Mouse (Mus musculus) embryonic facial prominence, embryonic 12.5 days (tissue): ENCODE data around the gene Chp2. TPM values are rescaled to one million over a fixed set of nuclear protein-coding genes. Genes with fewer than 3 reads are reported as not detected.

Experiments
- ATAC-seq: fragments of 200-750 bp; cut with Nextera tagmentation; 2 replicates; pipeline ENCODE4 v1.8.0; 2017; ENCODE audit not compliant: insufficient number of reproducible peaks, insufficient read depth, low FRiP score, low TSS enrichment
- H3K27ac ChIP-seq: fragments of 300-500 bp; sonication (generic); 2 replicates; pipeline ENCODE4 v1.5.1; 2016; ENCODE audit warnings: mild to moderate bottlenecking
- H3K27me3 ChIP-seq: fragments of 300-500 bp; sonication (generic); 2 replicates; pipeline ENCODE4 v1.6.1; 2016; ENCODE audit warnings: mild to moderate bottlenecking, moderate library complexity
- H3K36me3 ChIP-seq: fragments of 300-500 bp; sonication (generic); 2 replicates; pipeline ENCODE4 v1.6.1; 2016; ENCODE audit warnings: mild to moderate bottlenecking
- H3K4me1 ChIP-seq: fragments of 300-500 bp; sonication (generic); 2 replicates; pipeline ENCODE4 v1.6.1; 2016
- H3K4me2 ChIP-seq: fragments of 300-500 bp; sonication (generic); replicated peaks from 2 replicates; pipeline ENCODE4 v1.6.1; 2016; ENCODE audit warnings: mild to moderate bottlenecking, moderate library complexity
- H3K4me3 ChIP-seq: fragments of 300-500 bp; sonication (generic); 2 replicates; pipeline ENCODE4 v1.5.1; 2016; ENCODE audit warnings: mild to moderate bottlenecking
- H3K9ac ChIP-seq: fragments of 300-500 bp; sonication (generic); 2 replicates; pipeline ENCODE4 v1.6.1; 2016; ENCODE audit warnings: mild to moderate bottlenecking, moderate library complexity
- H3K9me3 ChIP-seq: fragments of 300-500 bp; sonication (generic); 2 replicates; pipeline ENCODE4 v1.6.1; 2016; ENCODE audit warnings: mild to moderate bottlenecking, moderate library complexity
- WGBS: fragments of 180-500 bp; shearing (Covaris S2); methylation state at CpG from one replicate; pipeline ENCODE4 v1.1.7; 2016; 5-methylcytosine and 5-hydroxymethylcytosine counted together
- polyA plus RNA-seq: library from polyadenylated mRNA; unstranded; fragments of >200 nt; fragmentation: Nextera tagmentation; extraction: Ambion mirVana; gene quantifications from 2 replicates; pipeline ENCODE4 v1.2.1, GENCODE M21; 2016

Chp2 gene
- polyA plus RNA-seq, 1 experiment from 2014 or later, result not detected

- H3K9me3 ChIP-seq, result no peaks in the 10 kb centered on the region
- no peak for ATAC-seq
- no peaks in the 10 kb centered on the region for H3K4me1 ChIP-seq
- H3K9ac ChIP-seq, result no peak overlapping the region
- no peak overlapping the region for H3K4me3 ChIP-seq
- H3K36me3 ChIP-seq, result no peaks in the 10 kb centered on the region
- no peak overlapping the region for H3K27ac ChIP-seq
- no peaks in the 10 kb centered on the region for H3K27me3 ChIP-seq
- H3K4me2 ChIP-seq, result no peak overlapping the region
- WGBS, result 44% methylated on average over 7 of the region's 7 CpGs
These were observed 24.9 kb downstream of the Chp2 start for GRCm38 (mm10) chr7:122244166-122244565.

DNA sequence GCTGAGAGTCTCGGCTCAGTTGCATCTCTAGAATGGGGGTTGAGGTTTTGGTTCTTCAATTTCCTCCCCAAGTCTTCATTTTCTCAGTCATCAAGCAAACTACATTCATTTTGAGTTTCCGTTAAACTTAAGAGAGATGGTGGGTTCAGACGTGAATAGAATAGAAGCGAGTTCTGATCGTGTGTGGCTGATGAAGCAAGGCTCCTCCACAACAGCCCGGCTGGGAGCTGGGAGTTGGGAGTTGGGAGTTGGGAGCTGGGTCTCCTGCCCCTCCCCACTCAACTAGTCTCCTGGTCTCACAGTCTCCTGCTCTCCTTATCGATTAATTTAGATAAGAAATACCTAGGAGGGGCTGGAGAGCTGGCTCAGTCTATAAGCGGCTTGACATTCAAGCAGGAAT is 25.3 kb downstream of the Chp2 start:
- no peak overlapping the region for H3K4me3 ChIP-seq
- no peaks in the 10 kb centered on the region for H3K9me3 ChIP-seq
- no peaks in the 10 kb centered on the region for H3K36me3 ChIP-seq
- H3K4me1 ChIP-seq, result no peaks in the 10 kb centered on the region
- ATAC-seq, result no peak
- 71% methylated on average over 8 of the region's 8 CpGs for WGBS
- no peak overlapping the region for H3K27ac ChIP-seq
- no peaks in the 10 kb centered on the region for H3K27me3 ChIP-seq
- H3K4me2 ChIP-seq, result no peak overlapping the region
- no peak overlapping the region for H3K9ac ChIP-seq

- Histone ChIP-seq H3K9me3 (no peaks in the 10 kb centered on the region), H3K36me3 (no peaks in the 10 kb centered on the region), H3K4me3 (no peak overlapping the region), H3K9ac (no peak overlapping the region), H3K27ac (no peak overlapping the region), H3K4me1 (no peaks in the 10 kb centered on the region), H3K27me3 (no peaks in the 10 kb centered on the region), H3K4me2 (no peak overlapping the region)
- ATAC-seq, result no peak
- WGBS, result 60% methylated on average over 4 of the region's 5 CpGs
These were observed 26.7 kb downstream of the Chp2 start for GRCm38 (mm10) chr7:122245976-122246375.

DNA sequence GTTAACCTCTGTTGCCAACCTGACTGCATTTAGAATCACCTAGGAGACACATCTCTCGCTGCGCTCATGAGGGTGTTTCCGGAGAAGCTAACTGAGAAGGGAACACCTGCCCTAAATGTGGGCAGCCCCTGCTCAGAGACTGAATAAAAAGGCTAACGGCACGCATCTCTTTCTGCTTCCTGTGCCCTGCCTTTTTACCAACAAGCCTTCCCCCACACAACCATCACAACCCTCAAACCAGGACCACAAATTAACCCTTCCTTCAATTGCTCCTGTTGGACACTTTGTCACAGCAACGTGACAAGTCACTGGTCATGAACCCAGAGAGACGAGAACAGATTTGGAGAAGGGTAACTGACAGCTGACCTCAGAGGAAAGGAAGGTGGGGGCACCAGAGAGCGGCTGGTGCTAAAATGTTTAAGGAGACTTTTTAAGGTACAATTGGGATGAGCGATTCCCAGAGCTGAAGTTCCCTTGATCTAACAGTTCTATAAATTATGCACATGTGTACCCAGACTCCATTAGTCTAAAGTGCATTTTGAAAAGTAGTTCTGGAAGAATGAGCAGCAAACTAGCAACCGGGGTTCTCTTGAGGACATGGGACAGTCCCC is 28.1 kb downstream of the Chp2 start:
- ATAC-seq, result no peak
- Histone ChIP-seq H3K9me3 (no peaks in the 10 kb centered on the region), H3K9ac (no peak overlapping the region), H3K27me3 (no peaks in the 10 kb centered on the region), H3K36me3 (no peaks in the 10 kb centered on the region), H3K4me1 (no peaks in the 10 kb centered on the region), H3K4me2 (no peak overlapping the region), H3K4me3 (no peak overlapping the region), H3K27ac (no peak overlapping the region)
- 83% methylated on average over 10 of the region's 10 CpGs for WGBS

DNA sequence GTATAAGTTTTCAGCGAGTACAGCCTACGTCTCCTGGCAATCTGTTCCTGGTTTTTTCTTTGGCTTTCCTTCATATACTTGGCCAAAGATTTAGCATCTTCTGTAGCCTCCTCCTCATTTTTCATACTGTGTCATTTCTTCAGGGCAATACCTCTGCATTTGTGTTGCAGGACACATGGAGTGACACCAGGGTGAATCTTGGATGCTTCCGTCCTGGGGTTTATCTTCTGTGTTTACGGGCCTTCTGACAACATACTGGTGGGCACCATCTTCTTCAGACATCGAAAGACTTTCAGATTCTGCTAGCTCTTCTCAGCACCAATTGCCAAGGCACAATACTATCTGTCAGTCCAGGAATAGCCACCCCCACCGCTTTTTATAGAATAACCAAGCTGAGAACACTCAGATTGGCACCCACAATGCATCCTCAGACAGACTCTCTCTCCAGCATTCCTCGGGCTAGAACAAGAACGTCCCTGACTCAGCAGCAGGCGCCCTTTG is 30.1 kb downstream of the Chp2 start:
- no peak overlapping the region for H3K4me2 ChIP-seq
- H3K4me3 ChIP-seq, result no peak overlapping the region
- no peaks in the 10 kb centered on the region for H3K9me3 ChIP-seq
- H3K27ac ChIP-seq, result no peak overlapping the region
- ATAC-seq, result no peak
- H3K36me3 ChIP-seq, result no peaks in the 10 kb centered on the region
- no peaks in the 10 kb centered on the region for H3K27me3 ChIP-seq
- H3K9ac ChIP-seq, result no peak overlapping the region
- no peaks in the 10 kb centered on the region for H3K4me1 ChIP-seq
- WGBS, result 85% methylated on average over 9 of the region's 9 CpGs

DNA sequence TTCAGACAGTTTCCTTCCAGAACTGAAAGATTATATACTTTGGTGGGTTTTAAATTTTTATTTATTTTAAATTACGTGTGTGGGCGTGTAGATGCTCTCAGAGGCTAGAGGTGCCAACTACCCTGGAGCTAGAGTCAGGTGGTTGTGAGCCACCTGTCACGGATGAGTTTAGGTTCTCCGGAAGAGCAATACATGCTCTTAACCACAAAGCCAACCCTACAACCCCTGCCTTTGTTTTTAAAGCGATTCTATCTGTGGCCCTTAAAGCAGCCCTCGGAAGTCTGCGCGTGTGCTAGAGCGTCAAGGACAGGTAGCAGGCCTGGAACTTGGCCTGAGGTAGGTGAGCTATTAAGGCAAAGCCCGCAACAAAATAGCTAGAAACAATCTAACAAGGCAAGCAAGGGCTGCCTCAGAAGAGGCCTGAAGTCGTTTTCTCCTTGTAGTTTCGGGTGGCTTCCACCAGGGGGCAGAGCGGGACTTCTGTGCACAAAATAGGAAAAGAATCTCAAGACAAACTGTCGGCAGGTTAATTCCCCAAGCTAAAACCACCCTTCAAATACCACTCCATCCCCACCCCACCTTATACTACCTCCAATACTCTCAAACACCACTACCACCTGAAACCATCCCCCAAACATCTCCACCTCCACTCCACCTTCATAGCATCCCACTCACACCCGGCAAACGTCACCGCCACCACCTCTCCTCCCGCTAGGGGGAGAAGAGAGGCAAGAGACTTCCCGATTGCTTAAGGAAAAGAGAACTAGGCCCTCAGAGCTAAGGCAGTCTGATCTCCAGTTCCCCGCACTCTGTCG is 32.1 kb downstream of the Chp2 start:
- no peaks in the 10 kb centered on the region for H3K9me3 ChIP-seq
- no peaks in the 10 kb centered on the region for H3K4me1 ChIP-seq
- no peak overlapping the region for H3K9ac ChIP-seq
- WGBS, result 33% methylated on average over 21 of the region's 21 CpGs
- 0 out of 2 replicates have a peak, but pooled peaks have one; percentile 22 for ATAC-seq
- H3K27me3 ChIP-seq, result 0 out of 2 replicates have a peak, but pooled peaks cover 4% of the 10 kb centered on the region
- H3K4me2 ChIP-seq, result no peak overlapping the region; the same call in 1 of the 2 replicates
- H3K4me3 ChIP-seq, result no peak overlapping the region
- no peak overlapping the region for H3K27ac ChIP-seq
- no peaks in the 10 kb centered on the region for H3K36me3 ChIP-seq

DNA sequence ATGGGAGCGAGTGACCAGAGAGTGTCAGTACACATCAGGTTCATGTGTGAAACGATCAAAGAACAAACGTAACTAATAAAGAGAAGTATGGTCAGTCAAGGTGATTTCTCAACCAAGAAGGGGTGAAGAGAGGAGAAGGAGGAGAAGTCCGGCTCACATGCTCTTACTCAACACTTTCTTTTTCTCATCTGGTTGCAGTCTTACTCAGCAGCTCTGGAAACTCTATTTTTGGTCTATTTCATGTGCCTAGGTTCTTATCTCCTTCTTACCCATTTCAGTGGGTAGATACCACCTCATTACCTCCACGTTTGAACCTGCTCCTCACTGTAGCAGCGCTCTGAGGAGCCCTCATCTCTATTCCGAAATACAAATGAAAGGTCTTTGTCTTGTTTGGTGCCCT is 37.4 kb downstream of the Chp2 start:
- ATAC-seq, result no peak
- Histone ChIP-seq H3K27ac (no peak overlapping the region), H3K4me1 (no peaks in the 10 kb centered on the region), H3K9ac (no peak overlapping the region), H3K27me3 (0 out of 2 replicates have a peak, but pooled peaks cover 4% of the 10 kb centered on the region), H3K36me3 (no peaks in the 10 kb centered on the region), H3K4me2 (no peak overlapping the region), H3K9me3 (no peaks in the 10 kb centered on the region), H3K4me3 (no peak overlapping the region)
- WGBS, result 81% methylated on average over 7 of the region's 7 CpGs

- Histone ChIP-seq H3K9me3 (no peaks in the 10 kb centered on the region), H3K27me3 (0 out of 2 replicates have a peak, but pooled peaks cover 4% of the 10 kb centered on the region), H3K27ac (no peak overlapping the region), H3K4me2 (no peak overlapping the region), H3K36me3 (no peaks in the 10 kb centered on the region), H3K4me3 (no peak overlapping the region), H3K4me1 (no peaks in the 10 kb centered on the region), H3K9ac (no peak overlapping the region)
- WGBS, result 85% methylated on average over 4 of the region's 4 CpGs
- ATAC-seq, result no peak
These were observed 39.2 kb downstream of the Chp2 start for GRCm38 (mm10) chr7:122258521-122258920.

DNA sequence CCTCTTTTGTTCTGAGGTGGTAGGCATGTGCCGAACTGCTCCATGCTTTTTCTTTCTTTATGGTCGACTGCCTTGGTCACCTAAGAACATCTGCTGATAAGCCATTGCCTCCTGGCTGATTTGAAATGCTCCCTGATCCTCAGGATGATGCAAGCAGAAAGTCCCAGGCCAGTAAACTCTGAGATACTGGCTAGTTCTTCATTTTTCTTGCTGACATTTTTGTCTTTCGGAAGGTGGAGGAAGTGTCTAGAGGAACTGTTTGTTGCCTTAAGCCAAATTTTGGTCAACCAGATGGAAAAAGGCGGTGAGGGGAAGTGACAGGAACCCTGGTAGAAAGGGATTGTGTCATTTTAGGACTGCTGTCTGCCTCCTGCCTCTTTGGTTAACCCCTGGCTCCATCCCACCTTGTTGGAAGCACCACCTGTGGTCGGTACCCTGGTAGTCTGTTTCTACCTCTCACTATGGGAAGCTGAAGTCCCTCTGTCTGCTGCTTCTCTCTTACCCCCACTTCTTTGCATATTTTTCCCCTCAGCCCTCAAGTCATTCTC is 40.8 kb downstream of the Chp2 start:
- ATAC-seq, result no peak
- no peaks in the 10 kb centered on the region for H3K4me1 ChIP-seq
- no peak overlapping the region for H3K4me3 ChIP-seq
- H3K4me2 ChIP-seq, result no peak overlapping the region
- 85% methylated on average over 5 of the region's 5 CpGs for WGBS
- no peak overlapping the region for H3K9ac ChIP-seq
- no peaks in the 10 kb centered on the region for H3K9me3 ChIP-seq
- no peaks in the 10 kb centered on the region for H3K36me3 ChIP-seq
- no peak overlapping the region for H3K27ac ChIP-seq
- H3K27me3 ChIP-seq, result 0 out of 2 replicates have a peak, but pooled peaks cover 4% of the 10 kb centered on the region

- WGBS, result 87% methylated on average over 4 of the region's 4 CpGs
These were observed 49.7 kb downstream of the Chp2 start for GRCm38 (mm10) chr7:122268983-122269486.

DNA sequence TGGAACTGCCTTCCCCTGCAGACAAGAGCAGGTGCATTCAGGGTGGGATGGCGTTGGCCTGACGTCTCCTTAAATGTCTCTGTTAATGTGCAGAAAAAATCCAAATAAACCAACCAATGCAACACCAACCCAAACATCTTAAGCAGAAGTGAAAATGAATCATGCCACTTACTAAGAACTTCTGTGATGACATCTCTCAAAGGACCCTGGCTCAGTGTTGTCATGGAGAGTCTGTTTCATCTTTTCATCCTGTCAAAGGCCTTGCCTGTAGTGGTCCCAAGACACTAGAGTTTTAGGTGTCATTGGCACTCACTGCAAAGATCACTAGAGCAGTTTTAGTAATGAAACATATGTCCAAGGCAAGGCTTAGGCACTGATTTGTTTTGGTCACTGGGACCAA is 53.0 kb downstream of the Chp2 start:
- Histone ChIP-seq H3K27me3 (no peaks in the 10 kb centered on the region), H3K4me3 (no peak overlapping the region), H3K36me3 (no peaks in the 10 kb centered on the region), H3K27ac (no peak overlapping the region), H3K4me1 (no peaks in the 10 kb centered on the region), H3K4me2 (no peak overlapping the region), H3K9me3 (no peaks in the 10 kb centered on the region), H3K9ac (no peak overlapping the region)
- 89% methylated on average over 2 of the region's 2 CpGs for WGBS
- ATAC-seq, result no peak

More at GRCm38 (mm10) chr7:122268983-122269486, 49.7 kb downstream of the Chp2 start:
- Histone ChIP-seq H3K4me1 (no peaks in the 10 kb centered on the region), H3K9me3 (no peaks in the 10 kb centered on the region), H3K4me2 (no peak overlapping the region), H3K27me3 (no peaks in the 10 kb centered on the region), H3K36me3 (no peaks in the 10 kb centered on the region), H3K9ac (no peak overlapping the region), H3K4me3 (no peak overlapping the region), H3K27ac (no peak overlapping the region)
- no peak for ATAC-seq
